Mouse (Mus musculus): ENCODE measurements around the gene Tuft1. TPM values are rescaled to one million over a fixed set of nuclear protein-coding genes. Genes with fewer than 3 reads are reported as not detected.

Tuft1 gene
- total RNA-seq, 1 experiment = 6.7 TPM

DNA sequence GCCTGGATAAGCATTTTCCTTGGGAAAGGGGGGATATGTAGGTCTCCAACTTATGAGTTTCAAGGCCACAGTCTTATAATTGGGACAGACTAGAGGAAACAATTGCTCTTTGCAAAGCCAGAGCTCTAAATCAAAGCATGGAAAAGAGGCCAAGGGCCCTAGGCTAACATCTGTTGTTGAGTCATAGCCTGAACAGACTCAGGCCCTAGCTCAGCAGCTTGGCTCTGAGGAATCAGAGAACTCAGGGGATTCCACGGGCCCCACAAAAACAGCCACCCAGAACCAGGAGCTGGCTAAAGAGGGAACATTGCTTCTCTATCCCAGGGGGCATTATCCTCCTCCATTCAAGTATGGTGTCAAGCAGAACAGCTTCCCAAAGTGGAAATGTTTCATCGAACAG is 48.1 kb downstream of the Tuft1 start:
- Histone ChIP-seq H3K4me3 (ENCODE audit: insufficient read depth in 1 of 2, low read depth in 1 of 2, low read length in 2 of 2, poor library complexity in 1 of 2, severe bottlenecking in 1 of 2) (no peak overlapping the region), H3K9ac (ENCODE audit: insufficient read depth, low read depth, low read length, poor library complexity, severe bottlenecking) (no peak overlapping the region), H3K36me3 (ENCODE audit: control insufficient read depth, insufficient read depth, low read length, poor library complexity, severe bottlenecking) (no peaks in the 10 kb centered on the region), H3K27ac (ENCODE audit: insufficient read depth, low read depth, low read length, poor library complexity, severe bottlenecking) (no peak overlapping the region), H3K4me1 (ENCODE audit: control insufficient read depth in 2 of 2, insufficient read depth in 2 of 2, low read length in 2 of 2, poor library complexity in 1 of 2) (peaks cover 1 to 3% of the 10 kb centered on the region in 2 experiments; a peak in 1 of 4 replicates), H3K9me3 (ENCODE audit: control insufficient read depth, insufficient read depth, low read depth, low read length) (no peaks in the 10 kb centered on the region)
- DNase-seq (ENCODE audit: low read depth, low spot score) = no peak
- in situ Hi-C loops (cut with MboI; ENCODE audit: low sequenced_read_pairs in 2 of 2, unreplicated experiment in 2 of 2) = no loop called here
- no peak for TF ChIP-seq ZNF384 (IDR thresholded peaks at IDR 0.05; ENCODE audit: low read depth, low read length)
- TF ChIP-seq CHD2 (IDR thresholded peaks at IDR 0.05; ENCODE audit: low read depth, low read length) = no peak

GRCm38 (mm10) chr3:94609621-94610020 is 49.1 kb downstream of the Tuft1 start:
- no peak for DNase-seq (ENCODE audit: low read depth, low spot score)
- TF ChIP-seq MAFK (IDR thresholded peaks at IDR 0.05; ENCODE audit: insufficient read depth, low read depth, low read length) (no peak), HCFC1 (IDR thresholded peaks at IDR 0.05; ENCODE audit: borderline replicate concordance, insufficient read depth, low read length) (no peak), CHD2 (IDR thresholded peaks at IDR 0.05; ENCODE audit: low read depth, low read length) (no peak), ZC3H11A (IDR thresholded peaks at IDR 0.05; ENCODE audit: borderline replicate concordance, low read depth, low read length) (no peak), ZNF384 (IDR thresholded peaks at IDR 0.05; ENCODE audit: low read depth, low read length) (no peak)
- in situ Hi-C loops (cut with MboI; ENCODE audit: low sequenced_read_pairs in 2 of 2, unreplicated experiment in 2 of 2) = no loop called here
- Histone ChIP-seq H3K4me3 (ENCODE audit: insufficient read depth in 1 of 2, low read depth in 1 of 2, low read length in 2 of 2, poor library complexity in 1 of 2, severe bottlenecking in 1 of 2) (no peak overlapping the region), H3K4me1 (ENCODE audit: control insufficient read depth in 2 of 2, insufficient read depth in 2 of 2, low read length in 2 of 2, poor library complexity in 1 of 2) (peaks cover 1 to 3% of the 10 kb centered on the region in 2 experiments; a peak in 1 of 4 replicates), H3K9me3 (ENCODE audit: control insufficient read depth, insufficient read depth, low read depth, low read length) (no peaks in the 10 kb centered on the region), H3K27ac (ENCODE audit: insufficient read depth, low read depth, low read length, poor library complexity, severe bottlenecking) (no peak overlapping the region), H3K36me3 (ENCODE audit: control insufficient read depth, insufficient read depth, low read length, poor library complexity, severe bottlenecking) (no peaks in the 10 kb centered on the region), H3K9ac (ENCODE audit: insufficient read depth, low read depth, low read length, poor library complexity, severe bottlenecking) (no peak overlapping the region)

DNA sequence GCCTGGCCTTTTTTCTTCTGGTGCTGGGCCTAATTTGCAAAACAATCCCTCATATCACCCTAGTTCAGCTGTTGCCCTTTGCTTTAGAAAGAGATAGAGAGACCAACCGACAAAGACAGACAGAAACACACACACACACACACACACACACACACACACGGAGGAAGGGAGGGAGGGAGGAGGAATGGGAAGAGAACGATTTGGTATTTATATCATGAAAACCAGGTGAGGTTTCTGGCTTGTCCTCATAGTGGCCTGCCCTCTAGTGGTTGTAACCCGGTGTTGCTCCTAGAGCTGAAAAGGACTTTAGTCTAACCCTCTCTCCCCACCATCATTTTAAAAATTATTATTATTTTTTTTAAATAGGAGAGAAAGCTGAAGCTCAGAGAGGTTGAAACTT is 56.7 kb downstream of the Tuft1 start:
- in situ Hi-C loops (cut with MboI; ENCODE audit: low sequenced_read_pairs in 2 of 2, unreplicated experiment in 2 of 2) = no loop called here
- DNase-seq (ENCODE audit: low read depth, low spot score) = no peak
- peaks cover 0 to 5% of the 10 kb centered on the region in 2 experiments; a peak in 1 of 4 replicates for H3K4me1 ChIP-seq (ENCODE audit: control insufficient read depth in 2 of 2, insufficient read depth in 2 of 2, low read length in 2 of 2, poor library complexity in 1 of 2)
- H3K27ac ChIP-seq (ENCODE audit: insufficient read depth, low read depth, low read length, poor library complexity, severe bottlenecking) = no peak overlapping the region
- H3K4me3 ChIP-seq (ENCODE audit: insufficient read depth in 1 of 2, low read depth in 1 of 2, low read length in 2 of 2, poor library complexity in 1 of 2, severe bottlenecking in 1 of 2) = no peak overlapping the region
- H3K9ac ChIP-seq (ENCODE audit: insufficient read depth, low read depth, low read length, poor library complexity, severe bottlenecking) = no peak overlapping the region
- no peaks in the 10 kb centered on the region for H3K9me3 ChIP-seq (ENCODE audit: control insufficient read depth, insufficient read depth, low read depth, low read length)
- no peaks in the 10 kb centered on the region for H3K36me3 ChIP-seq (ENCODE audit: control insufficient read depth, insufficient read depth, low read length, poor library complexity, severe bottlenecking)
- TF ChIP-seq ZC3H11A (IDR thresholded peaks at IDR 0.05; ENCODE audit: borderline replicate concordance, low read depth, low read length) (0 out of 2 replicates have a peak, but pooled peaks have one; percentile 13), MAFK (IDR thresholded peaks at IDR 0.05; ENCODE audit: insufficient read depth, low read depth, low read length) (no peak)

GRCm38 (mm10) chr3:94597224-94597779 is 61.4 kb downstream of the Tuft1 start:
- no peaks in the 10 kb centered on the region for H3K36me3 ChIP-seq (ENCODE audit: control insufficient read depth, insufficient read depth, low read length, poor library complexity, severe bottlenecking)
- no peak for DNase-seq (ENCODE audit: low read depth, low spot score)
- in situ Hi-C loops (cut with MboI; ENCODE audit: low sequenced_read_pairs in 2 of 2, unreplicated experiment in 2 of 2) = no loop called here
- no peaks in the 10 kb centered on the region for H3K9me3 ChIP-seq (ENCODE audit: control insufficient read depth, insufficient read depth, low read depth, low read length)
- H3K4me3 ChIP-seq (ENCODE audit: insufficient read depth in 1 of 2, low read depth in 1 of 2, low read length in 2 of 2, poor library complexity in 1 of 2, severe bottlenecking in 1 of 2) = no peak overlapping the region
- no peak for TF ChIP-seq HCFC1 (IDR thresholded peaks at IDR 0.05; ENCODE audit: borderline replicate concordance, insufficient read depth, low read length)
- H3K9ac ChIP-seq (ENCODE audit: insufficient read depth, low read depth, low read length, poor library complexity, severe bottlenecking) = no peak overlapping the region
- H3K4me1 ChIP-seq (ENCODE audit: control insufficient read depth in 2 of 2, insufficient read depth in 2 of 2, low read length in 2 of 2, poor library complexity in 1 of 2) = peaks cover 0 to 5% of the 10 kb centered on the region in 2 experiments; a peak in 1 of 4 replicates
- H3K27ac ChIP-seq (ENCODE audit: insufficient read depth, low read depth, low read length, poor library complexity, severe bottlenecking) = no peak overlapping the region

DNA sequence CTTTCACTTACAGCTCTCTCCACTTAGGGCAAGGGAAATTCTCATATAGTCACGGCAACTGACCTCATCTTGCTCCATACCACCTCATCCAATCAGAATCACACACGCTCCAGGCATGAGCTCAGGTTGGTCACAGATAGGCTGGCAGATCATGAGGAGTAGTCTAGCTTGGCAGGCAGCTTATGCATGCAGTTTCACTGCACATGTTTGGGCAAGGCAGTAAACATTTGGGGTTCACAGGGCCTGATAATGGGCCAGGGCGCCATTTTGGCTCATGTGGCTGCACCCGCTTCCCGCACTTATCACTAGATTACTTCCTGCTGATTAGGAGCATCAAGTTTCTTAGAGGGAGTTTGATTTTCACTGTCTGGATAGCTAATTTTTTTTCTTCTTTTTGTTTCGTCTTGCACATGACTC is 62.8 kb downstream of the Tuft1 start:
- H3K4me1 ChIP-seq (ENCODE audit: control insufficient read depth in 2 of 2, insufficient read depth in 2 of 2, low read length in 2 of 2, poor library complexity in 1 of 2) = peaks cover 0 to 2% of the 10 kb centered on the region in 2 experiments; a peak in 1 of 4 replicates
- in situ Hi-C loops (cut with MboI; ENCODE audit: low sequenced_read_pairs in 2 of 2, unreplicated experiment in 2 of 2) = no loop called here
- H3K9me3 ChIP-seq (ENCODE audit: control insufficient read depth, insufficient read depth, low read depth, low read length) = no peaks in the 10 kb centered on the region
- H3K27ac ChIP-seq (ENCODE audit: insufficient read depth, low read depth, low read length, poor library complexity, severe bottlenecking) = no peak overlapping the region
- TF ChIP-seq MAFK (IDR thresholded peaks at IDR 0.05; ENCODE audit: insufficient read depth, low read depth, low read length) = no peak
- TF ChIP-seq HCFC1 (IDR thresholded peaks at IDR 0.05; ENCODE audit: borderline replicate concordance, insufficient read depth, low read length) = no peak
- no peak for TF ChIP-seq ZNF384 (IDR thresholded peaks at IDR 0.05; ENCODE audit: low read depth, low read length)
- TF ChIP-seq CHD2 (IDR thresholded peaks at IDR 0.05; ENCODE audit: low read depth, low read length) = no peak
- no peak for TF ChIP-seq ZC3H11A (IDR thresholded peaks at IDR 0.05; ENCODE audit: borderline replicate concordance, low read depth, low read length)
- no peak for DNase-seq (ENCODE audit: low read depth, low spot score)
- no peak overlapping the region for H3K4me3 ChIP-seq (ENCODE audit: insufficient read depth in 1 of 2, low read depth in 1 of 2, low read length in 2 of 2, poor library complexity in 1 of 2, severe bottlenecking in 1 of 2)
- H3K36me3 ChIP-seq (ENCODE audit: control insufficient read depth, insufficient read depth, low read length, poor library complexity, severe bottlenecking) = no peaks in the 10 kb centered on the region
- no peak overlapping the region for H3K9ac ChIP-seq (ENCODE audit: insufficient read depth, low read depth, low read length, poor library complexity, severe bottlenecking)
